Mouse (Mus musculus) ES-Bruce4 (cell line): ENCODE data around the gene Tdrd6. TPM values are rescaled to one million over a fixed set of nuclear protein-coding genes. Genes with fewer than 3 reads are reported as not detected.

Source experiments
- H3K27ac ChIP-seq: 2 replicates; pipeline ENCODE4 v1.5.1; 2012; ENCODE audit warnings: low read length, inconsistent platforms; ENCODE audit not compliant: insufficient read depth
- H3K27me3 ChIP-seq: 2 replicates; pipeline ENCODE4 v1.6.1; 2012; ENCODE audit warnings: mild to moderate bottlenecking, low read length, inconsistent platforms; ENCODE audit not compliant: control insufficient read depth, poor library complexity, insufficient read depth, severe bottlenecking
- H3K36me3 ChIP-seq: 2 replicates; pipeline ENCODE4 v1.6.1; 2012; ENCODE audit warnings: inconsistent platforms, mild to moderate bottlenecking, low read length, moderate library complexity; ENCODE audit not compliant: control insufficient read depth, poor library complexity, insufficient read depth, severe bottlenecking
- H3K4me1 ChIP-seq: one replicate; pipeline ENCODE4 v1.8.1; 2011; ENCODE audit warnings: low read length; ENCODE audit not compliant: control insufficient read depth, insufficient read depth
- H3K4me3 ChIP-seq: 2 replicates; pipeline ENCODE4 v1.5.1; 2011; ENCODE audit warnings: low read depth, mild to moderate bottlenecking, low read length
- H3K9ac ChIP-seq: 2 replicates; pipeline ENCODE4 v1.6.1; 2012; ENCODE audit warnings: low read depth, mild to moderate bottlenecking, inconsistent platforms; ENCODE audit not compliant: poor library complexity, severe bottlenecking
- H3K9me3 ChIP-seq: replicated peaks from 2 replicates; pipeline ENCODE4 v1.6.1; 2012; ENCODE audit warnings: mild to moderate bottlenecking, low read length, inconsistent platforms; ENCODE audit not compliant: control insufficient read depth, poor library complexity, insufficient read depth, severe bottlenecking
- CTCF ChIP-seq: IDR thresholded peaks from one replicate; pipeline ENCODE4 v1.8.1; 2011; ENCODE audit warnings: low read depth, low read length
- EP300 ChIP-seq: IDR thresholded peaks from 2 replicates; pipeline ENCODE4 v1.6.1; 2011; ENCODE audit warnings: low read depth, low read length; ENCODE audit not compliant: insufficient read depth
- POLR2A ChIP-seq: IDR thresholded peaks from one replicate; pipeline ENCODE4 v1.8.1; 2011; ENCODE audit warnings: low read length; ENCODE audit not compliant: insufficient read depth
- polyA plus RNA-seq: library from polyadenylated mRNA; stranded (reverse); fragments of >200 nt; gene quantifications from 2 replicates; pipeline ENCODE4 v1.2.4, GENCODE M21; 2011; ENCODE audit warnings: low read depth; ENCODE audit not compliant: missing spikeins, insufficient read depth, insufficient read length

Tdrd6 gene
- polyA plus RNA-seq, 1 experiment = 0.54 TPM

DNA sequence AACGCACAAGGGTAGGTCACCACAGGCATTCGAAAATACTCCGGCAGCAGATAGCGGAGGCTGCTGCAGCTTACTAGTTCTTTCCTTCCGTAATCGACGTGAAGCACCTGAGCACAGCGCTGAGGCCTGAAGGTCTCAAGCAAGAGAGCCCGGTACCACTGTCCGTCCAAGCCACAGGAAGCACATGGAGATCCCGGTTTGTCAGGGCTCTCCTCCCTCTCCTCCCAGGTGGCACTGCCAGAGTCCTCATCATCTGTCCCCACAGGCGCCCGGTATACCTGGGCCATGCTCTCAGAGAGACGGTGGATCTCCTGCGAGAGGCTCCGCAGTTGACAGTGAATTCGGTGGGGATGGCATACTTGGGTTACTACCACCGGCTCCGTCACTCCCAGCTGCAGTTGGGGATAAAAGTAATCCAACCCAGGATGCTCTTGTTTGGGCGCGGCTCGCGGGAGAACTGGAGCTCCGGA lies 1.0 kb downstream of the Tdrd6 start:
- peaks cover 2% of the 10 kb centered on the region for H3K4me1 ChIP-seq
- no peaks in the 10 kb centered on the region for H3K9me3 ChIP-seq
- no peak for TF ChIP-seq CTCF
- TF ChIP-seq POLR2A = no peak
- no peak for TF ChIP-seq EP300
- peak overlapping the region; percentile 59; the same call in 1 of the 2 replicates for H3K4me3 ChIP-seq
- H3K36me3 ChIP-seq = no peaks in the 10 kb centered on the region
- H3K9ac ChIP-seq = no peak overlapping the region
- peaks cover 12% of the 10 kb centered on the region for H3K27me3 ChIP-seq
- no peak overlapping the region for H3K27ac ChIP-seq

DNA sequence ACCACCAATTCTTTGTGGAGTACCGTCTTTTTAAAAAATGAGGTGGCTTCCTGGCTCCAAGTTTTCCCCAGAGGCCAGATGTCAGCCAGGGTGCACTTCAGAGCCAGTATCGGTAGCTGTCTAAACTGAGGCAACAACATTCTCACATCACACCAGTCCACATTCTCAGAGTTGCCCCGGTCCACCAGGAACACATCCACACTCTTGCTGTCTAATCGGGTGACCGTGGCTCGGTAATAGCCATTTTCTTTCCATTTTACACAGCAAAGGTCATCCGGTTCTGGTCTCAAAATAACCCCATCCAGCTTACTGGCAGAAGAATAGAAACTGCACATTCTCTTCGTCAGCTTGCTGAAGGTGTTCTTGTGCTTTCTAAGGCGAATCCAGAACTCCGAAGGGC lies 1.9 kb downstream of the Tdrd6 start:
- Histone ChIP-seq H3K27me3 (peaks cover 10% of the 10 kb centered on the region), H3K27ac (no peak overlapping the region), H3K9ac (no peak overlapping the region), H3K4me3 (no peak overlapping the region), H3K4me1 (peaks cover 2% of the 10 kb centered on the region), H3K9me3 (no peaks in the 10 kb centered on the region), H3K36me3 (no peaks in the 10 kb centered on the region)
- TF ChIP-seq EP300 (no peak), CTCF (no peak), POLR2A (no peak)

DNA sequence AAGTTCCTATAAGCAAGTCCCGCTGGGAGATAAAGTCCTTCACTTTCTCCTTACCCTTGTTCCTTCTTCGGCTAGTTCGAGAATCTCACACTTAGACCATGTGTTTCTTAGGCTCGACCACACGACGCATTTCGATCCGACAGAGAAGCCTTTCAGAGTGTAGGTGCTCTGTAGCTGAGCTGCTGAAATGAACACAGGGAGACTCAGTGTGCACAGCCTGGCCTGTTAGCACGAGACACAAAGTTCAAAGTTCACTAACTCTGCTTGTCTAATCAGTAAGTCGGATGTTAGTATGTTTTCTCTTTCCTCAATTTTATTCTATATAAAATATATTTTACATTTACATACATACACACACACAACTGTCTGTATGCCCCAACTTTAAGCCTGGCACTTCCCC lies 8.0 kb downstream of the Tdrd6 start:
- Histone ChIP-seq H3K36me3 (no peaks in the 10 kb centered on the region), H3K4me1 (no peaks in the 10 kb centered on the region), H3K9ac (no peak overlapping the region), H3K27me3 (peaks cover 1% of the 10 kb centered on the region; the same call in 1 of the 2 replicates), H3K4me3 (no peak overlapping the region), H3K27ac (no peak overlapping the region), H3K9me3 (no peaks in the 10 kb centered on the region; the same call in 1 of the 2 replicates)
- TF ChIP-seq EP300 (no peak), POLR2A (no peak), CTCF (no peak)

DNA sequence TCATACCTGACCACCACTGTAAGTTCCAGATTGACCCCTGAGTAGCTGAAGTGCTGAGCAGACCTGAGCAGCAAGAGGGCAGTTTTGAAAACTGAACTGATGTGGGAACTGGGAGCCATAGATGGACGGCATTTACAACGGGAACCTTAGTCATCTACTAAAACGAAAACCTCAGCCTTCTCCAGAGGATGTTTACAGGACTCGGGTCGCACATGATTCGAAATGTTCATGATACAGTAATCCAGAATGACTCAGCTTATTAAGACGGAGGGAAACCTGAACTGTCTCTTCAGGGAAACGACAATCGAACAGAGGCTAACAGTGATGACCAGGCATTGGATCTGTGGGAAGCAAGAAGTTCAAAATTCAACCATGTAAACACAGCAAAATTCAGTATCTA lies 10.9 kb downstream of the Tdrd6 start:
- TF ChIP-seq CTCF (no peak), EP300 (no peak), POLR2A (no peak)

DNA sequence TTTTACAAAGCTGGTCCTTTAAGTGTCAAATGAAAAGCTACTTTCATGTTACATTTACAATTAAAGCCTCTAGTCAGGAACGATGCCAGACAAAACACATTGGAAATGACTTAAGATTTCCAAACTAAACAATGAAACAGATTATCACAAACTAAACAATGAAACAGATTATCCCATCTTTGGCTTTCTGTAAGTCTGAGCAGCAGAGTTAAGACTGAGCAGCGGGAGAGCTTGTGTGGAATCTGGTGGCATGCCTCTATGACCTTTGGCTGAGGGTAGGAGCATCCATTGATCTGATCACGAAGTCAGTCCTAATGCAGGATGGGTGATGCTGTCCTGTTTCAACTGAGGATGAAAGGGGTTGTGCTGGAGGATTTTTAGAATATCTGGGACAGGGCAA lies 17.9 kb downstream of the Tdrd6 start:
- Histone ChIP-seq H3K9me3 (no peaks in the 10 kb centered on the region), H3K4me3 (no peak overlapping the region), H3K4me1 (no peaks in the 10 kb centered on the region), H3K36me3 (no peaks in the 10 kb centered on the region), H3K9ac (no peak overlapping the region), H3K27ac (no peak overlapping the region), H3K27me3 (no peaks in the 10 kb centered on the region)
- TF ChIP-seq EP300 (no peak), POLR2A (no peak), CTCF (no peak)

More for the DNA sequence above, 10.9 kb downstream of the Tdrd6 start:
- no peaks in the 10 kb centered on the region; the same call in 1 of the 2 replicates for H3K9me3 ChIP-seq
- no peak overlapping the region for H3K9ac ChIP-seq
- no peaks in the 10 kb centered on the region for H3K36me3 ChIP-seq
- no peaks in the 10 kb centered on the region for H3K4me1 ChIP-seq
- H3K27me3 ChIP-seq = peaks cover 1% of the 10 kb centered on the region; the same call in 1 of the 2 replicates
- no peak overlapping the region for H3K4me3 ChIP-seq
- H3K27ac ChIP-seq = no peak overlapping the region

DNA sequence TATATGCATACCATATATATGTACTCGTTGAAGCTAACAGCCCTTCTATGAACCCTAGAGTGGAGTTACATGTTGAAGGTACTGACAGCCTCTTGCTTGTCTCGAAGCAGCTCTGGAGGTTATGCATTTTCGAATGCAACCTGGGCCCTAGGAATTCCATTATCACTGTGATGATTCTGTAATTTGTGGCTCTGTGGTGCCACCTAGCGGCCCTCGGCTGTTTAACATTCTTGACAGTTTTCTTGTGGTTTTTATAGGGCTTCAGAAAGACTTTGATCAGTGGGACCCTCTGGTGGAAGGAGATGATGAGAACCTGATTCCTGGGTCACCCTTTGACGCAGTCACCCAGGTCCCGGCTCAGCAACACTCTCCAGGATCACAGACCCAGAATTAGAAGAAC lies 18.5 kb downstream of the Tdrd6 start:
- H3K4me1 ChIP-seq = no peaks in the 10 kb centered on the region
- no peaks in the 10 kb centered on the region for H3K36me3 ChIP-seq
- H3K27me3 ChIP-seq = no peaks in the 10 kb centered on the region
- H3K9ac ChIP-seq = no peak overlapping the region
- no peaks in the 10 kb centered on the region for H3K9me3 ChIP-seq
- TF ChIP-seq CTCF (peak; percentile 50), EP300 (no peak), POLR2A (no peak)
- H3K27ac ChIP-seq = no peak overlapping the region
- no peak overlapping the region for H3K4me3 ChIP-seq
